Mouse (Mus musculus): Measurements from ENCODE around the gene Tmem238. TPM values are rescaled to one million over a fixed set of nuclear protein-coding genes. Genes with fewer than 3 reads are reported as not detected.
A peak's percentile ranks its signal among the peaks of the same experiment; 100 is the strongest.
"Not testable (repeated sequence)": the region's sequence is repeated elsewhere in the genome, so short reads cannot be mapped to it uniquely, and the experiment has no call there.

Gene Tmem238
- polyA plus RNA-seq, 1 experiment from 2014 or later: 6.2 TPM

- ATAC-seq (ENCODE audit: insufficient number of reproducible peaks, insufficient read depth, low FRiP score, low TSS enrichment): peak; percentile 99
- peak within 1 kb of the TSS; percentile 81 for H3K4me2 ChIP-seq (replicated peaks)
- H3K36me3 ChIP-seq: peaks cover 28% of the 10 kb centered on the region
- no peaks in the 10 kb centered on the region for H3K27me3 ChIP-seq
- WGBS: under 1% methylated on average over 62 of the region's 62 CpGs
- peak within 1 kb of the TSS; percentile 99 for H3K9ac ChIP-seq
- no peaks in the 10 kb centered on the region for H3K9me3 ChIP-seq
- H3K27ac ChIP-seq: peak within 1 kb of the TSS; percentile 94
- peak within 1 kb of the TSS; percentile 100 for H3K4me3 ChIP-seq
- peaks cover 26% of the 10 kb centered on the region for H3K4me1 ChIP-seq
Measured at GRCm38 (mm10) chr7:4812303-4813104, 23.0 kb upstream of the Tmem238 start, which contains the start of gene Ube2s. TSS of gene Ube2s (minus strand) at chr7:4812590.

DNA sequence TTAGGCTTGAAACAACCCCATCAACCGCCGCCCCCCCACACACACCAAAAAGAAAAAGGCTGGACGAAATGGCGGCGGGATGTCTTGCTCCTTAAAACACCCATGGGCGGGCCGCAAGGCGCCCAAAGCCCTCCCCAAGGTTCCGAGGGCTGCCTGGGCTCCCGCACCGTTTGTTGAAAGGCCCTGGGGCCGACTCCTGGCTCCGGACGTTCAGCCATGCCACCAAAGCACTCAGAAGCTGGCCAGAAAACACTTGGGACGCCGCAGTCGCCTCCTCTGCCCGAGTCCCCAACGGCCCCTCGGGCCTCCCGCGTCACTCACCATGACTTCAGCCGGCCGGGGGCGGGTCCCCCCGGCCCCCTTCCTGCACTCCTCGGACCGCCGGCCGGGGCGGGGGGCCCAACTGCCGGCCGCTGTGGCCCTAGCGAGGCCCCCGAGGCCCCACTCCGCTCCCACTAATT, 22.4 kb upstream of the Tmem238 start:
- peaks cover 26% of the 10 kb centered on the region for H3K4me1 ChIP-seq
- peak overlapping the region; percentile 100 for H3K4me3 ChIP-seq
- no peaks in the 10 kb centered on the region for H3K27me3 ChIP-seq
- H3K27ac ChIP-seq: peak overlapping the region; percentile 94
- H3K36me3 ChIP-seq: peaks cover 34% of the 10 kb centered on the region
- WGBS: under 1% methylated on average over 36 of the region's 36 CpGs
- H3K9ac ChIP-seq: peak overlapping the region; percentile 99
- H3K4me2 ChIP-seq (replicated peaks): peak overlapping the region; percentile 81
- ATAC-seq (ENCODE audit: insufficient number of reproducible peaks, insufficient read depth, low FRiP score, low TSS enrichment): no peak
- no peaks in the 10 kb centered on the region for H3K9me3 ChIP-seq

GRCm38 (mm10) chr7:4811131-4811530, 21.7 kb upstream of the Tmem238 start:
- ATAC-seq (ENCODE audit: insufficient number of reproducible peaks, insufficient read depth, low FRiP score, low TSS enrichment); H3K9me3 ChIP-seq; H3K27ac ChIP-seq; H3K27me3 ChIP-seq: not testable (repeated sequence)
- H3K36me3 ChIP-seq: peaks cover 42% of the 10 kb centered on the region
- peak overlapping the region; percentile 81 for H3K4me2 ChIP-seq (replicated peaks)
- peaks cover 26% of the 10 kb centered on the region for H3K4me1 ChIP-seq
- WGBS: 43% methylated on average over 10 of the region's 10 CpGs
- peak overlapping the region; percentile 100 for H3K4me3 ChIP-seq
- peak overlapping the region; percentile 99 for H3K9ac ChIP-seq

DNA sequence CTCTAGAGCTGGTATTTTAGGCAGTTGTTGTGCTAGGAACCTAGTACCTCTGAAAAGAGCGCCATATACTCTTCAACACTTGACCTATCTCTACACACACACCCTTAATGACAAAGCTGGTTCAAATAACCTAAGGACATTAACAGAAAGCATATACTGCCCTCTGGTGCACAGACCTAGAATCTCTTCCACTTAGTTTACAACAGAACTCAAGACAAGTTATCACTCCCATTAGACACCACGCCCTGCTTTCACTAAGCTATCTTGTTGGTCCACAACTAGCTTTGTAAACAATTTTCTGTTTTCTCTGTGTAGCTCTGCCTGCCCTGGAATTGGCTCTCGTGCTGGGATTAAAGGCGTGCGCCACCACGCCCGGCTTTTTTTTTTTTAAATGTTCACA, 17.3 kb upstream of the Tmem238 start:
- Histone ChIP-seq H3K27me3 (no peaks in the 10 kb centered on the region), H3K4me1 (peaks cover 22% of the 10 kb centered on the region), H3K9me3 (no peaks in the 10 kb centered on the region), H3K4me2 (replicated peaks) (no peak overlapping the region), H3K36me3 (peaks cover 50% of the 10 kb centered on the region), H3K4me3 (no peak overlapping the region), H3K27ac (no peak overlapping the region), H3K9ac (no peak overlapping the region)
- 90% methylated on average over 7 of the region's 7 CpGs for WGBS
- ATAC-seq (ENCODE audit: insufficient number of reproducible peaks, insufficient read depth, low FRiP score, low TSS enrichment): no peak

DNA sequence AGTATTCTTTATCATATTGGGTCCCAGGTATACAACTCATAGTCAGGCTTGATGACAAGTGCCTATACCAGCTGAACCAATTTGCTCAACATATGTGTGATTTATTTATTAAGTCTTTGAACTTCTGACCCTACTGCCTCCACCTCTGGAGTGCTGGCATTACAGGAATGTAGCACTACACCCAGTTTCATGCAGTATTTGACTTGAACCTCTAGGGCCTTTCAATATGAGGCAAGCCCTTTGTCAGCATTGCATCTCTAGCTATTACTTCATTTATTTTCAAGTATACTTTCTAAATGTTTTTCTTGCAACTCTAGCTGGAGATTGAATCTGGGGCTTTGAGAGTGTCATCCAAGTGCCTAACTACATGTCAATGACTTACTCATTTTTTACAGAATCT, 12.8 kb upstream of the Tmem238 start:
- H3K27ac ChIP-seq: no peak overlapping the region
- H3K36me3 ChIP-seq: peaks cover 31% of the 10 kb centered on the region
- no peak overlapping the region for H3K9ac ChIP-seq
- no peak for ATAC-seq (ENCODE audit: insufficient number of reproducible peaks, insufficient read depth, low FRiP score, low TSS enrichment)
- H3K9me3 ChIP-seq: no peaks in the 10 kb centered on the region
- H3K27me3 ChIP-seq: no peaks in the 10 kb centered on the region
- H3K4me2 ChIP-seq (replicated peaks): no peak overlapping the region
- H3K4me3 ChIP-seq: no peak overlapping the region
- no peaks in the 10 kb centered on the region for H3K4me1 ChIP-seq

- H3K9ac ChIP-seq: no peak overlapping the region
- H3K9me3 ChIP-seq: no peaks in the 10 kb centered on the region
- H3K27ac ChIP-seq: no peak overlapping the region
- peaks cover 42% of the 10 kb centered on the region for H3K36me3 ChIP-seq
- no peaks in the 10 kb centered on the region for H3K27me3 ChIP-seq
- ATAC-seq (ENCODE audit: insufficient number of reproducible peaks, insufficient read depth, low FRiP score, low TSS enrichment): no peak
- no peak overlapping the region for H3K4me3 ChIP-seq
- 69% methylated on average over 7 of the region's 7 CpGs for WGBS
- H3K4me1 ChIP-seq: peaks cover 12% of the 10 kb centered on the region
- no peak overlapping the region for H3K4me2 ChIP-seq (replicated peaks)
Measured at GRCm38 (mm10) chr7:4795767-4796433, 6.4 kb upstream of the Tmem238 start.

DNA sequence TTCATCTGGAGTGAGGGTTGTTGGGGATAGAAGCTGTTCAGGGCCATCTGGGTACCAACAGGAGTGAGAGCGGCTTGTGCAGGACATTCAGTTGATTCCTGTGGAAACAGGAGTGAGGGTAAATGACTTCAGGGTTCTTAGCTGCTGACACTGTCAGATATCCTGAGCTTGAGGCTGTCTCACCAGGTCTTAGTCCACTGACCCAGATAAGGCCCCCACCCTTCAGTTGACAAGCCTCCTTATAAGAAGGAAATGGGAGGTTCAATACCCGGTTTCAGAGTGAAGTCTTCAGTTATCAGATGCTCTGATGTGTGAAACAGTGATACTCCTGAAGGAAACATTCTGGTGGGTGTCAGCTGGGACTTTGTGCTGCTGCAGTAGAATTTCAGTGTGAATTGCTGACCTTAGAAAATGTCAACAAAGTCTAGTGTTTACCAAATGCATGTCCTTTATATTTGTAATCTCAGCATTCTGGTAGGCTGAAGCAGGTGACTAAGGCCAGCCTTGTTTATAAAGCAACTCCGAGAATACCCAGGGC, 5.2 kb upstream of the Tmem238 start:
- Histone ChIP-seq H3K4me3 (no peak overlapping the region; the same call in 1 of the 2 replicates), H3K4me1 (peaks cover 12% of the 10 kb centered on the region), H3K36me3 (peaks cover 42% of the 10 kb centered on the region), H3K9me3 (no peaks in the 10 kb centered on the region), H3K27me3 (peaks cover 4% of the 10 kb centered on the region; the same call in 1 of the 2 replicates), H3K27ac (no peak overlapping the region), H3K9ac (no peak overlapping the region), H3K4me2 (replicated peaks) (no peak overlapping the region)
- no peak for ATAC-seq (ENCODE audit: insufficient number of reproducible peaks, insufficient read depth, low FRiP score, low TSS enrichment)
- 83% methylated on average over 3 of the region's 3 CpGs for whole genome bisulfite sequencing

- no peak for ATAC-seq (ENCODE audit: insufficient number of reproducible peaks, insufficient read depth, low FRiP score, low TSS enrichment)
- 34% methylated on average over 4 of the region's 4 CpGs for WGBS
- Histone ChIP-seq H3K4me3 (peak overlapping the region; percentile 80), H3K27ac (peak overlapping the region; percentile 93), H3K9ac (peak overlapping the region; percentile 92), H3K36me3 (peaks cover 42% of the 10 kb centered on the region), H3K9me3 (no peaks in the 10 kb centered on the region), H3K4me1 (peaks cover 12% of the 10 kb centered on the region), H3K27me3 (peaks cover 4% of the 10 kb centered on the region; the same call in 1 of the 2 replicates), H3K4me2 (replicated peaks) (peak overlapping the region; percentile 93)
Measured at GRCm38 (mm10) chr7:4793674-4794073, 4.2 kb upstream of the Tmem238 start.

GRCm38 (mm10) chr7:4793248-4793647, 3.8 kb upstream of the Tmem238 start:
- peak overlapping the region; percentile 80 for H3K4me3 ChIP-seq

DNA sequence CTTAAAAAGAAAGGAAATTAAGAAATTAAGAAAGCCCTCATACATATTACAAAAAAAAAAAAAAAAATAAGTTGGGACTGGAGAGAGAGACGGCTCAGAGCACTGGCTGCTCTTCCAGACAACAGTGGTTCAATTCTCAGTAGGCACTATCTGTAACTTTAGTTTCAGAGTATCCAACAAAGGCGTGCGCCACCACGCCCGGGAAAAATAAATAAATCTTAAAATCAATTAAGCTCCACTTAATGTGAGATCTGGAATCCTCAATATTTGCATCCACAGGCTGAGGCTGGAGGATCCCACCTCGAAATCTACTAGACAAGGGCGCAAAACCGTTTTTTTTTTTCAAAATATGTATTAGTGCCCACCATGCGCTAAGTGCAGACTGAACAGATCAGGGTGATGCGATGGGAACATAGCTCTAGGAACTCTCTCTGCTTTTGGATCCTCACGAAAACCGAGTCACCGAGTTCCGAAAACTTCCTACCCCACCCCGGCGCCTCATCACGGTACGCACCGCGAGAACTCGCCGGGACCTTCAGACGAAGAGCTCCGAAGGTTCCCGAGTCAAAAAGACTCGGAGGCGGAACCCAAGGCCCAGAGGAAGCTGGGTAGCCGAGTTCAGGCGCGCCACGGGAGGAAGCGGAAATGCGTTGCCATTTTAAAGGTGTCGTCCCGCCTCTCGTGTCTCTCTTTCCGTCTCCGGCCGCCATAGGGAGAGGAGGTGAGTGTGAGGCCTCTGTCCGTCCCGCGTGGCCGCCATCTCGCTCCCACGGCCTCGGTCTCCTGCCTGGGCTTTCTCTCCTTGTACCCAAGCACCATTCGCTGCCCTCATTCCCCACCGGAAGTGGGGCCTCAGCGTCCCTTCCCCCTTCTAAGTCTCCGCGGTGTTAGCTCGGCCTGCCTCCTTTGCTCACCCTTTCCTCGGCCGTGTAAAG, 3.1 kb upstream of the Tmem238 start, which contains the start of gene Rpl28:
Gene Rpl28 (plus strand): TSS at position 597 of the 935 bp plus-strand sequence.
- Histone ChIP-seq H3K9ac (peak within 1 kb of the TSS; percentile 92), H3K9me3 (no peaks in the 10 kb centered on the region), H3K4me2 (replicated peaks) (peak within 1 kb of the TSS; percentile 93), H3K4me3 (peak within 1 kb of the TSS; percentile 80), H3K27me3 (peaks cover 4% of the 10 kb centered on the region; the same call in 1 of the 2 replicates), H3K27ac (peak within 1 kb of the TSS; percentile 93), H3K4me1 (peaks cover 17% of the 10 kb centered on the region), H3K36me3 (peaks cover 35% of the 10 kb centered on the region)
- peak; percentile 82 for ATAC-seq (ENCODE audit: insufficient number of reproducible peaks, insufficient read depth, low FRiP score, low TSS enrichment)
- WGBS: 2% methylated on average over 54 of the region's 54 CpGs

More at GRCm38 (mm10) chr7:4793248-4793647, 3.8 kb upstream of the Tmem238 start:
- Histone ChIP-seq H3K9ac (peak overlapping the region; percentile 92), H3K4me1 (peaks cover 16% of the 10 kb centered on the region), H3K36me3 (peaks cover 42% of the 10 kb centered on the region), H3K4me2 (replicated peaks) (peak overlapping the region; percentile 93), H3K27ac (peak overlapping the region; percentile 93)
- H3K27me3 ChIP-seq, H3K9me3 ChIP-seq: not testable (repeated sequence)
- WGBS: 1% methylated on average over 31 of the region's 31 CpGs
- 0 out of 2 replicates have a peak, but pooled peaks have one; percentile 1 for ATAC-seq (ENCODE audit: insufficient number of reproducible peaks, insufficient read depth, low FRiP score, low TSS enrichment)

Measured in embryonic facial prominence, embryonic 12.5 days (tissue).